Mouse (Mus musculus): ENCODE measurements around the gene Gtdc1. TPM values are rescaled to one million over a fixed set of nuclear protein-coding genes. Genes with fewer than 3 reads are reported as not detected.

Gene Gtdc1
- total RNA-seq, 2 experiments from 2014 or later = 91.6 to 96.0 TPM

Other genes with a start within 250 kb of the Gtdc1 start
- gene Zeb2, start 189.7 kb upstream of the Gtdc1 start, total RNA-seq (2021) = 100 to 1,000 TPM; 220 to 259 TPM